Mouse (Mus musculus) right cerebral cortex, postnatal 14 days (tissue): Measurements from ENCODE around the gene Srsf2.
"Not testable (repeated sequence)": the region's sequence is repeated elsewhere in the genome, so short reads cannot be mapped to it uniquely, and the experiment has no call there.

Experiments used
- DNase-seq: peaks from one replicate; pipeline ENCODE4 v3.0.0; 2022

Srsf2 gene

DNA sequence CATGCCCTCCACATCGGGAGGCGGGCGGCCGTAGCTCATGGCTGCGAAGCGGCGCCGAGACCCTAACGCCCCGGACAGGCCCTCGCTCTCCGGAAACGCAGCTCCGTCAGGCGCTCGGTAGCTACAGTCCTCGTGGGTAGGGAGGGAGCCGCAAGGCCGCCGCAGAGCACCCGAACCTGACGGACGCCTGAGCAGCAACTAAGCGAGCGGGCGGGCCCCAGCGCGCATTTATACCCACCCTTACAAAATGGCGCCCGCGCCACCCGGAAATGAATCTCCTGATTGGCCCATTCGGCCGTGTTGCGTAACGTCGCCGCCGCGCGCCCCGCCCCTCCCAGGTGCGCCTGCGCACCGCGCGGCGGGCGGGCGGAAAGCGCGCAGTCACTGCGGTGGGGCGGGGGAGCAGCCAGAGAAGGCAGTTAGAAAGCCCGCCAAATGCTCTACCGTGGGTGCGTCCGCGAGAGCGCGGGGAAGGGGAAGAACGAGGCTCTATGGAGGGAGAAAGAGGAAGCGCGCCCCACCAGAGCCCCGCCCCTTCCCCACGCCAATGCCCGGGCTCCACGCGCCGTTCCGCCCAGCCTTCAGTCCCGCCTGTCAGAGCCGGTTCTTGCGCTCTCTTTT lies at the start of gene Srsf2:
Gene Srsf2, minus strand, starts transcription at position 204 of the 621 bp plus-strand sequence.
- DNase-seq = peak; percentile 96

DNA sequence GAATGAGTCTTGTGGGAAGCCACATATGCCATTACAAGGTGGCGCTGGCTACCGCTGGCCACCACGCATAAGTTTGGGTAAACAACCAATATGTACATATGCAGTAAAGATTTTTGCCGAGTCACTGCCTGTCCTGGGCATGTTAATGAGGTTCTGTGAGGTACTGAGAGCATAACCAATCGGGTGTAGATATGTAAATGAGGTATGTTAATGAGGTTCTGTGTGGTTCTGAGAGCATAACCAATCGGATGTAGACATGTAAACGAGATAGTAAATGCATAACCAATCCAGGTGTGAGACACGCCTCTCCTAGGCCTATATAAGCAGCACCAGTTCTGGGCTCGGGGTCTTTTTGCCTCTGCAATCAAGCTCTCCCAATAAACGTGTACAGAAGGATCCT lies 49.7 kb upstream of the Srsf2 start:
- DNase-seq = not testable (repeated sequence)

GRCm38 (mm10) chr11:116899247-116899646 lies 46.4 kb upstream of the Srsf2 start:
- no peak for DNase-seq

- DNase-seq = no peak
Observed at GRCm38 (mm10) chr11:116895402-116895801, 42.5 kb upstream of the Srsf2 start.

DNA sequence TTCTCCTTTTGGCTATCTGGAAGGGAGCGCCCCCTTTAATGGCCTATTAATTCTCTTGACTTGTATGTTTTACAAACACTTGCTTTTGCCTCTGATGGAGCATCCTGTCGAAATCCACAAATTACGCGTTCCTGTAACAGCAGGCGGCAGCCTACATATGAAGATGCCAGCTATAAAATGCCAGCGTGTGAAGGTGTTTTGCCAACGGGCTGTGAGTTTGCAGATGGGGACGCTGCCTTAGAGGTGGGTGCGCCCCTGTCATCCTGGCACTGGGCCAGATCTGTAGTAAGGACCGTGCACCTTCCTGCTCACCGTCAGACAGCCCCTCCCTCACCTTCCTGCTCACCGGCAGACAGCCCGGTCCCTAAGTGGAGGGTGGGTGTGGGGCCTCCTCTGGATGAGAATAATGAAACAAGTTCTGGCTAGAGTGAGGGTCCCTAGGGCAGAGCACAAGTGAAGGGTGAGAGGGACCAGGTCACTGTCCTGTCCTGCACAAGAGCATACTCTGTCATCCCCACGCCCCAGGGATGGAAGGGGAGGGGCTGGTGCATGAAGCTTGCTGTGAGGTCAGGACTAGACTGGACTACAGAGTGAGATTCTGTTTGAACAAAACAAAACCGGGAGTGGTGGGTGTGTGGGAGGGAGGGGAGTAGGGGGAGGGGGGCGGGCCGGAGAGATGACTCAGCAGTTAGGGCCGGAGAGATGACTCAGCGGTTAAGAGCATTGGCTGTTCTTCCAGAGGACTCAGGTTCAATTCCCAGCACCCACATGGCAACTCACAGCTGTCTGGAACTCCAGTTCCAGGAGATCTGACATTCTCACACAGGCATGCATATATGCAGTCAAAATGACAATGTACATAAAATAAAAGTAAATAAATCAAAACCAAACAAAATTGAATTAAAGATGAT lies 40.9 kb upstream of the Srsf2 start:
- peak; percentile 58 for DNase-seq

DNA sequence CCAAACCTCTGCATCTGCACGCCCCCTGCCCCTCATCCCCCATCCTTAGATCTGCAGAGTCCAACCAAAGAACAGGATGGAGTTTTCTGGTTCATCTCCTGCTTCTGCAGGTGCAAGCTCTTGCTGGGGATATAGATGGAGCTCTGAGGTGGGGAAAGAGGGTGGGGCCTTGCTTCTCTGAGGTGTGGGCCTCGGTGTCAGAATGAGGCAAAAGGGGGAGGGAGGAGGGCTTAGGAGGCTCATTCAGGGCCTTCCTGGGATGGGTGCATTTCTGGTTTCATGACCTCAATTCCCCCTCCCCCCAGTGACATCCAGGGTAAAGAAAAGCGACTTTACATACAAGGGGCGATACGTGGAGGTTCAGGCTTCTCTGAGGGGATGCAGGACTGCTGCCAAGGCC lies 34.2 kb upstream of the Srsf2 start:
- DNase-seq = no peak

DNA sequence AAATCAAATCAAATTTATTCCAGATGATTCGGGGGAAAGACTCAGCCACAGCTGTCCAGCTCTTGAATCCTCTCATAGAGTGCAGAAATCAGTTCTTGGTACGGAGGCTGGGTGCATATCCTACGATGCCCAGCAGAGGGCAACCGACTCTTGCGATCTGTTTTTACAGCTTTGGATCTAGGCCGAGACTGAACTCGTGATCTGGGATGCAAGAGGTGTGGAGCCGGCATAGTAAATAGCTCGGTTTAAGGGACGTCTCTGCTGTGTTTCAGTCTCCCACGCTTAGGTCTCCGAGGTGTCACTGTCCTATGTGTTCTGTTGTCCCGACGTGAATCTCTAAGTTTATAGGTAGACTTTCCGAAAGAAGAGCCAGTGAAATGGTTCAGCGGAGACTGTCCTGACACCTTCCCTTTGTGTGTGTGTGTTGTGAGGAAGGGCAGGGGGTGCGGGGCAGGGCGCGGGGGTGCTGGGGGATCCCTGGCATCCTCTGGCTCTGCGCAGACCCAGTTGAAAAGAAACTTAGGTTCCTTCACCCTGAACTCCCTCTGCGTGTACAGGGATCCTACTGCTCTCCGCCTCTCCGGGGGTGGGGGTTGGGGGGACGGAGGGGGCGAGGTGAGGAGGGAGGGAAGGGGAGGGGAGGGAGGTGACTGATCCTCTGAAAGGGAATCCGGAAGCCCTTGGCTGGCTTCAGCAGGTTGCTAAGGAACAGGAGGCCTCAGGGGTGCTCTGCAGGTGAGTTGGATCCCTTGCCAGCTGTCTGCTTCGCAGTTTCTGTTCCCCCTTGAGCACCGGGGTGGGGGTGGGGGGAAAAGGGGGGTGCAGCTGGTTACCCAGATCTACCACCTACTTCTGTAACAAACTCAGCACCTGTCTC lies 32.6 kb upstream of the Srsf2 start:
- peak; percentile 83 for DNase-seq

GRCm38 (mm10) chr11:116884061-116884460 lies 31.2 kb upstream of the Srsf2 start:
- no peak for DNase-seq

DNA sequence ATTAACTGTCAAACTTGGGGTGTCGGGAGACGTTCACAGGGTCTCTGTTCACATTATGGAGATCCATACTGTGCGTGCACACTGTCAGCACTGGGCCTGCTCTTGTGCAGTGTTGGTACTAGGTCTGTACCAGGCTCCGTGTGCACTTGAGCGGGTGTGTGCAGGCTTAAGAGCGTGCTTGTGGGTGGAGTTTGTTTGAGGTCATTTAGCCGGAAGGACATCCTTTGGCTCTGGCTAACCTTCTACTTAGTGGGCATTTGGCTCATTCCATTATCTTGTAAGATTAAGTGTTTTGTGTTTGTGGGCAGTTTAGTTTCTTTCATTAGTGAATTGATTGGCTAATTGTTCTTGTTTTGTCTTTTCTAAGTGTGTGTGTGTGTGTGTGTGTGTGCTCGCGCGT lies 29.6 kb upstream of the Srsf2 start:
- no peak for DNase-seq

GRCm38 (mm10) chr11:116881440-116881839 lies 28.5 kb upstream of the Srsf2 start:
- no peak for DNase-seq

GRCm38 (mm10) chr11:116880839-116881238 lies 27.9 kb upstream of the Srsf2 start:
- peak; percentile 35 for DNase-seq

DNA sequence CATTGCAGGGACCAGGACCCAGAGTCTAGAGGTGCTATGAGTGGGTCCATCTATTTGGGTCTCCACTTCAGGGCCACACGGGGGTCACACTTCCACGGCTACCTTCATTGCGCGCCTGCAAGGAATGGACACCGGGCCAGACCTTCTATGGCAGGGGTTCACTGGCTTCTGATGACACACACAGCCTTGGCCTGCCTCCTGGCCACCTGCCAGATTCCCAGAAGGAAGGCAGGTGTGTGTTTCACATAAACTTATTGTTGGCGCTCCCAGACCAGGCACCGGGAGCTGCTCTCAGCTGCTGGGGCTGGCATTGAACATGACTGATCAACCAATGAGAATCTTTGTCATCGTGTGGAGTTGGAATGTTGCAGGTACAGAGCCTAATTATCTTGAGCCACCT lies 25.6 kb upstream of the Srsf2 start:
- DNase-seq = no peak

DNA sequence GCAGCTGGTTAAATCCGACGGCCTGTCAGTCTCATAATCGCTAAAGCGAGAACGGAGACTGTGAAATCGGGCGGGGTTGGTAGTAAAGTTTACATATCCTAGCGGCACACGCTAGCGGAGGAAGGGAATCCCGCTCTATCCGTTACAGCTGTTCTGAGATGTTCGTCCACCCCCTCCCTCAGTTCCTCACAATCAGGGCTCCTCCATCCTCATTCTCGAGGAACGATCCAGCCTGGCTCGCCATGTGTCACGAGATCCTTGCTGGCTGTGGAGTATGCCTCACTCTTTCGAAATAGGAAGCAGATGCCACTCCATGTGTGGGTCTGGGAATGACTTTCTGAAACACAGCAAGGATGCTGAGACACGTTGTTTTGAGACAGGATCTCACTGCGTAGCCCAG lies 21.1 kb upstream of the Srsf2 start:
- peak; percentile 40 for DNase-seq

DNA sequence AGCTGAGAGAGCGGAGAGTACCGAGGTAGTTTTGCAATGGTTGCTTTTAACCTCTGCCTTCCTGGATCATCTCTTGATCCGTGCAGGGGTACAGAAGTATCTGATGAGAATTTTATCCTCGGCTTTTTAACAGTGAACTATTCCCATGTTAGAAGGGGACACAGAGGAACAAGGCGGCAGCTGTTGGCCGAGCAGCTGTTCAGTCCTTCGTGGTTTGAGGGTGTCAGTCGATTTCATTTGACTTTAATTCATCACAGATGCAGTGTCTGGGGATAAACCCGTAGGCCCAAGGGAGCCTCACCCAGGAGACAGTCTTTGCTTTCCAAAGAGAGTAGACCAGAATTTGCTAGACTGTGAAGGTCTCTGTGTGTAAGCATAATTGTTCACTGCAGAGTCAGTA lies 18.6 kb upstream of the Srsf2 start:
- no peak for DNase-seq

GRCm38 (mm10) chr11:116869641-116870040 lies 16.7 kb upstream of the Srsf2 start:
- DNase-seq = no peak

DNA sequence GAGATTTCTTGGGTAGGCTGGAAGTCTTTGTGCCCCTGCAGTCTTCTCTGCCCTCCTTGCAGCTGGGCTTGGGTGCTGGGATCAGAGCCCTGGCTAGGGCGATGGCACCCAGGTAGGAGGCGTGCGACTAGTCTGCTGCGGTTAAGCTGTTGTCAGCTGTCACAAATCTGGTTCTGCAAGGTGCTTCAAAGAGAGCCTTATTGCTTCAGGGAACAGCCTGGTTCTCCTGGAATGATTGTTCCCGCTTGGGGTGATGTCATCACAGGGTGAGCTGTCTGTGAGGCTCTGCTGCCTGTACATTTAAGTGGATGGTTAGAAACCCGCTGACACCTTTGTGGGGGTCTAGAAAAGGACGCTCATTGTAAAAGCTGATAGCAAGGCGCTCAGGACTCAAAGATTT lies 16.3 kb upstream of the Srsf2 start:
- no peak for DNase-seq

DNA sequence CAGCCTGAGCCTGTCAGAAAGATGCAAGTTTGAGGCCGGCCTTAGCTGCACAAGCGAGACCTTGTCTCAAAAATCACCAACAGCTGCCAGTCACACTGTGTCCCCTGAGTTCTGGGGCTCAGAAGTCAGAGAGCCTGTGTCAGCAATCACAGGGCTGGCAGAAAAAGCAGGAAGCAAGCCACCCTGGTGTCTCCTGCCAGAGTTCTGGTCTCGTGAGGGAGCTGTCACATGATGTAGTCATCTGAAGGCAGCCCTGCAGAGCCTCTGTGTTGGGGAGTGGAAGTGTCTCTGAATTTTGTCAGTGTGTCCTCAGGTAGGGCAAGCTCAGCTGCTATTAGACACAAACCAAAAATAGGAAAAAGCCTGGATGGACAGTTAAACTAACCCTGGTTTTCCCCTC lies 15.2 kb upstream of the Srsf2 start:
- DNase-seq = no peak

GRCm38 (mm10) chr11:116865945-116866585 lies 13.2 kb upstream of the Srsf2 start:
- no peak for DNase-seq

DNA sequence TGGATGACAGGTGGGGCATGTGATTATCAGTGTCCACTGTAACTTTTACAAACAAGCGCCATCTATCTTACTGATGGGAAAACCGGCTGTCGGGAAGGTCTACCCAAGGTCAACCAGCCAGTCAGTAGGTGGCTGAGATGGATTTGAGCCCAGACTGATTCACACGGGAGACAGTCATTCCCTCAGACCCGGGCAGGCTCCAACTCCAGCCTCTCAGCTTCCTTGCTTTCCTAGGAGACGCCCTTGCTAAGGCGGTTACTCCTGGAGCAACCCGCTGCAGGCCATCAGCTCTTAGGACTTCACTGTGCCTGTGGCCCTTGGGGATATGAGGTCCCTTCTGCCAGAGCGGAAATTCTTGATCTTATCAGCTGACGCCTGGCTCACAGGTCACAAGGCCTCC lies 11.6 kb upstream of the Srsf2 start:
- DNase-seq = no peak

- no peak for DNase-seq
Observed at GRCm38 (mm10) chr11:116857183-116857850, 4.4 kb upstream of the Srsf2 start.

DNA sequence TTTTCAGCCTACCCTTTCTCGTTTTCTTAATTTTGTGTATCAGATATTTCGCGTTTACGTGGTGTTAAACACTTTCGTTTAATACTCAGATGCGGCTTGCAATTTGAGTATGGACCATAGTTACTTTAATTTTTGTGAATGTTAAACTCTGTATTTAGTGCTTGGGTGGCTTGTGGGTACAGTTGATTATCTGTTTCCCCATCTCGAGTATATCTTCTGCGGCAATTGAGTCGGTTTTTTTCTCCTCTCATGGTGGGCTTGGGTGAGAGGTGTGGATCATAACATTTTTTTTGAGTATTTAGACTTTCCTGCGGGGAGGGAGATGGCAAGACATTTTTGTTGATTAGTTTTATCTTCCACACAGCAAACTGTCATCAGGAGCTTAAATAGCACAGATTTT lies 1.4 kb upstream of the Srsf2 start:
- no peak for DNase-seq

GRCm38 (mm10) chr11:116853512-116853928 lies 626 bp upstream of the Srsf2 start:
- DNase-seq = peak; percentile 98
